Mouse (Mus musculus): Measurements from ENCODE around the gene 4931428F04Rik. TPM values are rescaled to one million over a fixed set of nuclear protein-coding genes. Genes with fewer than 3 reads are reported as not detected.
A peak's percentile ranks its signal among the peaks of the same experiment; 100 is the strongest.

The 4931428F04Rik gene
- 3.9 and 4.2 TPM in 2 replicates for total RNA-seq (2012; rRNA removed)

- peak within 1 kb of the TSS; percentile 81 for H3K9ac ChIP-seq (ENCODE audit: insufficient read depth, low read depth, low read length, poor library complexity, severe bottlenecking)
- H3K36me3 ChIP-seq (ENCODE audit: control insufficient read depth, insufficient read depth, low read length, poor library complexity, severe bottlenecking) = no peaks in the 10 kb centered on the region; the same call in 1 of the 2 replicates
- no peaks in the 10 kb centered on the region for H3K9me3 ChIP-seq (ENCODE audit: control insufficient read depth, insufficient read depth, low read depth, low read length)
- peak within 1 kb of the TSS; percentile 38; the same call in 1 of the 2 replicates for H3K27ac ChIP-seq (ENCODE audit: insufficient read depth, low read depth, low read length, poor library complexity, severe bottlenecking)
- peaks cover 0 to 27% of the 10 kb centered on the region in 2 experiments; a peak in 2 of 4 replicates for H3K4me1 ChIP-seq (ENCODE audit: control insufficient read depth in 2 of 2, insufficient read depth in 2 of 2, low read length in 2 of 2, poor library complexity in 1 of 2)
- no peak for DNase-seq (ENCODE audit: low read depth, low spot score)
- H3K4me3 ChIP-seq (ENCODE audit: insufficient read depth in 1 of 2, low read depth in 1 of 2, low read length in 2 of 2, poor library complexity in 1 of 2, severe bottlenecking in 1 of 2) = peak within 1 kb of the TSS; percentile 76 to 83
- TF ChIP-seq ZNF384 (IDR thresholded peaks at IDR 0.05; ENCODE audit: low read depth, low read length) (no peak), HCFC1 (IDR thresholded peaks at IDR 0.05; ENCODE audit: borderline replicate concordance, insufficient read depth, low read length) (no peak)
- in situ Hi-C loops (cut with MboI; ENCODE audit: low sequenced_read_pairs in 2 of 2, unreplicated experiment in 2 of 2) = no loop called here
These were observed at the start of gene 4931428F04Rik for GRCm38 (mm10) chr8:105289805-105290460. TSS of gene 4931428F04Rik (minus strand) at chr8:105289864.

DNA sequence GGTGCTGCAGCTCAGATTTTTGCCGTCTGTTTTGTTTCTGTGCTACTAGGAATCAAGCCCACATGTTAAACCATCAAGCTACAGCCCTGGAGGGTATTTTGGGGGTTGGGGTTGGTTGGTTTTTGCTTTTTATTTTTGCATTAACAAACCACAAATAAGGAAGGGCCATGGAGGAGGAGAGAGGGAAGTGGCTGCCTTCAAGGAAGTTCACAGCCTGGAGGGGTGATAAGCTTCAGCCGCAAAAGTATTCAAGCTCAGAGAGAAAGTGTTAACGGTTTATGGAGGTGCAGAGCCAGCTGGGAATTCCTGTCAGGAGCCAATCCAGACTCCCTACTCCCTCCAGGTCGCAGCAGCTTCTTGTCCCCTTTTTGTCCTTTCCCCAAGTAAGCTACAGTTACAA, 49.3 kb upstream of the 4931428F04Rik start:
- no peak overlapping the region for H3K9ac ChIP-seq (ENCODE audit: insufficient read depth, low read depth, low read length, poor library complexity, severe bottlenecking)
- 0 out of 2 replicates have a peak, but pooled peaks cover 2% of the 10 kb centered on the region for H3K36me3 ChIP-seq (ENCODE audit: control insufficient read depth, insufficient read depth, low read length, poor library complexity, severe bottlenecking)

GRCm38 (mm10) chr8:105336373-105337130, 46.9 kb upstream of the 4931428F04Rik start:
- H3K9ac ChIP-seq (ENCODE audit: insufficient read depth, low read depth, low read length, poor library complexity, severe bottlenecking) = peak overlapping the region; percentile 24; the same call in 1 of the 2 replicates
- peaks cover 7% of the 10 kb centered on the region; the same call in 1 of the 2 replicates for H3K36me3 ChIP-seq (ENCODE audit: control insufficient read depth, insufficient read depth, low read length, poor library complexity, severe bottlenecking)
- in situ Hi-C loops (cut with MboI; ENCODE audit: low sequenced_read_pairs in 2 of 2, unreplicated experiment in 2 of 2) = no loop called here

More for the DNA sequence above, 49.3 kb upstream of the 4931428F04Rik start:
- H3K4me1 ChIP-seq (ENCODE audit: control insufficient read depth in 2 of 2, insufficient read depth in 2 of 2, low read length in 2 of 2, poor library complexity in 1 of 2) = peaks cover 0 to 11% of the 10 kb centered on the region in 2 experiments; a peak in 2 of 4 replicates
- in situ Hi-C loops (cut with MboI; ENCODE audit: low sequenced_read_pairs in 2 of 2, unreplicated experiment in 2 of 2) = no loop called here
- no peak for DNase-seq (ENCODE audit: low read depth, low spot score)
- no peak overlapping the region for H3K4me3 ChIP-seq (ENCODE audit: insufficient read depth in 1 of 2, low read depth in 1 of 2, low read length in 2 of 2, poor library complexity in 1 of 2, severe bottlenecking in 1 of 2)
- H3K9me3 ChIP-seq (ENCODE audit: control insufficient read depth, insufficient read depth, low read depth, low read length) = no peaks in the 10 kb centered on the region
- no peak overlapping the region for H3K27ac ChIP-seq (ENCODE audit: insufficient read depth, low read depth, low read length, poor library complexity, severe bottlenecking)
- no peak for TF ChIP-seq HCFC1 (IDR thresholded peaks at IDR 0.05; ENCODE audit: borderline replicate concordance, insufficient read depth, low read length)
- TF ChIP-seq ZC3H11A (IDR thresholded peaks at IDR 0.05; ENCODE audit: borderline replicate concordance, low read depth, low read length) = no peak

DNA sequence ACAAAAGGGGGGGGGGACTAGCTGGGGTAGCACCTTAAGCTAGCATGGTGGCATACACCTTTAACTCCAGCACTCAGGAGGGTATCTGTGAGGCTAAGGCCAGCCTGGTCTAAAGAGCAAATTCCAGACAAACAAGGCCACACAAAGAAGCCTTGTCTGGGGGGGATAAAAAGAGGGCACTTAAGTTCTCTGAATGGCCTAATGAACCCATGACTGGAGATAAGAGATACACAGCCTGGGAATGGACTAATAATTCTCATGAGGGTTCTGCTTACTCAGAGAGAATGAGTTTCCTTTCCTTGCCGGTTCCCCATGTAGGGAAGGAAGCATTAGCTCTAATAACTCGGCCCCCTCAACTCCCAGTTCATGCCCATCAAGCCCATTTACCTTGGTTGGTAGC, 42.9 kb upstream of the 4931428F04Rik start:
- in situ Hi-C loops (cut with MboI; ENCODE audit: low sequenced_read_pairs in 2 of 2, unreplicated experiment in 2 of 2) = no loop called here
- no peak overlapping the region for H3K4me3 ChIP-seq (ENCODE audit: insufficient read depth in 1 of 2, low read depth in 1 of 2, low read length in 2 of 2, poor library complexity in 1 of 2, severe bottlenecking in 1 of 2)
- peaks cover 39% of the 10 kb centered on the region for H3K36me3 ChIP-seq (ENCODE audit: control insufficient read depth, insufficient read depth, low read length, poor library complexity, severe bottlenecking)
- H3K4me1 ChIP-seq (ENCODE audit: control insufficient read depth in 2 of 2, insufficient read depth in 2 of 2, low read length in 2 of 2, poor library complexity in 1 of 2) = peaks cover 0 to 9% of the 10 kb centered on the region in 2 experiments; a peak in 1 of 4 replicates
- DNase-seq (ENCODE audit: low read depth, low spot score) = no peak
- TF ChIP-seq MAFK (IDR thresholded peaks at IDR 0.05; ENCODE audit: insufficient read depth, low read depth, low read length) (no peak), CHD2 (IDR thresholded peaks at IDR 0.05; ENCODE audit: low read depth, low read length) (no peak)
- H3K9me3 ChIP-seq (ENCODE audit: control insufficient read depth, insufficient read depth, low read depth, low read length) = no peaks in the 10 kb centered on the region
- no peak overlapping the region for H3K9ac ChIP-seq (ENCODE audit: insufficient read depth, low read depth, low read length, poor library complexity, severe bottlenecking)
- no peak overlapping the region for H3K27ac ChIP-seq (ENCODE audit: insufficient read depth, low read depth, low read length, poor library complexity, severe bottlenecking)

More at GRCm38 (mm10) chr8:105336373-105337130, 46.9 kb upstream of the 4931428F04Rik start:
- DNase-seq (ENCODE audit: low read depth, low spot score) = peak; percentile 68
- Histone ChIP-seq H3K27ac (ENCODE audit: insufficient read depth, low read depth, low read length, poor library complexity, severe bottlenecking) (no peak overlapping the region), H3K4me1 (ENCODE audit: control insufficient read depth in 2 of 2, insufficient read depth in 2 of 2, low read length in 2 of 2, poor library complexity in 1 of 2) (peaks cover 0 to 11% of the 10 kb centered on the region in 2 experiments; a peak in 2 of 4 replicates), H3K9me3 (ENCODE audit: control insufficient read depth, insufficient read depth, low read depth, low read length) (no peaks in the 10 kb centered on the region), H3K4me3 (ENCODE audit: insufficient read depth in 1 of 2, low read depth in 1 of 2, low read length in 2 of 2, poor library complexity in 1 of 2, severe bottlenecking in 1 of 2) (peak overlapping the region; percentile 61 to 75)
- TF ChIP-seq HCFC1 (IDR thresholded peaks at IDR 0.05; ENCODE audit: borderline replicate concordance, insufficient read depth, low read length) (peak; percentile 39; the same call in 1 of the 2 replicates), CHD2 (IDR thresholded peaks at IDR 0.05; ENCODE audit: low read depth, low read length) (no peak)
